Mouse (Mus musculus): ENCODE data around the gene Dnajb11. TPM values are rescaled to one million over a fixed set of nuclear protein-coding genes. Genes with fewer than 3 reads are reported as not detected.

Gene Dnajb11
- polyA plus RNA-seq, 1 experiment, result 59.1 TPM

- Histone ChIP-seq H3K27ac (ENCODE audit: insufficient read depth, low read length) (no peak overlapping the region), H3K9ac (ENCODE audit: low read depth, poor library complexity, severe bottlenecking) (no peak overlapping the region), H3K9me3 (replicated peaks; ENCODE audit: control insufficient read depth, insufficient read depth, low read length, poor library complexity, severe bottlenecking) (no peaks in the 10 kb centered on the region), H3K36me3 (ENCODE audit: control insufficient read depth, insufficient read depth, low read length, poor library complexity, severe bottlenecking) (0 out of 2 replicates have a peak, but pooled peaks cover 2% of the 10 kb centered on the region), H3K4me3 (ENCODE audit: low read depth, low read length) (no peak overlapping the region), H3K4me1 (ENCODE audit: control insufficient read depth, insufficient read depth, low read length) (no peaks in the 10 kb centered on the region), H3K27me3 (ENCODE audit: control insufficient read depth, insufficient read depth, low read length, poor library complexity, severe bottlenecking) (no peaks in the 10 kb centered on the region)
- no peak for TF ChIP-seq CTCF (IDR thresholded peaks at IDR 0.05; ENCODE audit: low read depth, low read length)
- no peak for TF ChIP-seq EP300 (IDR thresholded peaks at IDR 0.05; ENCODE audit: insufficient read depth, low read depth, low read length)
- TF ChIP-seq POLR2A (IDR thresholded peaks at IDR 0.05; ENCODE audit: insufficient read depth, low read length), result no peak
Observed at GRCm38 (mm10) chr16:22877660-22878390, 20.2 kb downstream of the Dnajb11 start.

DNA sequence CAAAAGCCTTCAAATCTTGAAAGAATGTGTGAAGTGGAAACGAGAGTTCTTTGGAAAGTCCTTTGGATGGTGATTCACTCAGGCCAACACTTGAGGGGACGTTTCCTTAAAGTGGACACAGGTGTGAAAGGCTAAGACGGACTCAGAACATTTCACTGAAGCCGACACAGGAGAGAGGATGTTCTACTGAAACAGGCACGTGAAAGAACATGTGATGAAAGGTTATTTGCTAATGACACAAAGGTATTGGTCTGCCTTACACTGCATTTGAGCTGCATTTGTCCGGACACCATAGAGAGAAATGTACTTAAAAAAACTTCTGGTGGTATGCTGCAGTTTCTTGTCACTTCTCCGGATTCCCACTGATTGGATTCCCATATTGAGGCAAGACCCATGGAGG, 21.1 kb downstream of the Dnajb11 start:
- Histone ChIP-seq H3K9me3 (replicated peaks; ENCODE audit: control insufficient read depth, insufficient read depth, low read length, poor library complexity, severe bottlenecking) (no peaks in the 10 kb centered on the region), H3K4me3 (ENCODE audit: low read depth, low read length) (no peak overlapping the region), H3K27ac (ENCODE audit: insufficient read depth, low read length) (no peak overlapping the region), H3K9ac (ENCODE audit: low read depth, poor library complexity, severe bottlenecking) (no peak overlapping the region), H3K36me3 (ENCODE audit: control insufficient read depth, insufficient read depth, low read length, poor library complexity, severe bottlenecking) (no peaks in the 10 kb centered on the region), H3K4me1 (ENCODE audit: control insufficient read depth, insufficient read depth, low read length) (no peaks in the 10 kb centered on the region), H3K27me3 (ENCODE audit: control insufficient read depth, insufficient read depth, low read length, poor library complexity, severe bottlenecking) (no peaks in the 10 kb centered on the region)
- TF ChIP-seq EP300 (IDR thresholded peaks at IDR 0.05; ENCODE audit: insufficient read depth, low read depth, low read length) (no peak), POLR2A (IDR thresholded peaks at IDR 0.05; ENCODE audit: insufficient read depth, low read length) (no peak), CTCF (IDR thresholded peaks at IDR 0.05; ENCODE audit: low read depth, low read length) (no peak)

- TF ChIP-seq CTCF (IDR thresholded peaks at IDR 0.05; ENCODE audit: low read depth, low read length), result no peak
- no peak for TF ChIP-seq EP300 (IDR thresholded peaks at IDR 0.05; ENCODE audit: insufficient read depth, low read depth, low read length)
- no peak for TF ChIP-seq POLR2A (IDR thresholded peaks at IDR 0.05; ENCODE audit: insufficient read depth, low read length)
- Histone ChIP-seq H3K9me3 (replicated peaks; ENCODE audit: control insufficient read depth, insufficient read depth, low read length, poor library complexity, severe bottlenecking) (no peaks in the 10 kb centered on the region), H3K27ac (ENCODE audit: insufficient read depth, low read length) (no peak overlapping the region), H3K4me1 (ENCODE audit: control insufficient read depth, insufficient read depth, low read length) (no peaks in the 10 kb centered on the region), H3K9ac (ENCODE audit: low read depth, poor library complexity, severe bottlenecking) (no peak overlapping the region), H3K4me3 (ENCODE audit: low read depth, low read length) (no peak overlapping the region), H3K27me3 (ENCODE audit: control insufficient read depth, insufficient read depth, low read length, poor library complexity, severe bottlenecking) (no peaks in the 10 kb centered on the region), H3K36me3 (ENCODE audit: control insufficient read depth, insufficient read depth, low read length, poor library complexity, severe bottlenecking) (no peaks in the 10 kb centered on the region)
Observed at GRCm38 (mm10) chr16:22879945-22880595, 22.4 kb downstream of the Dnajb11 start.

GRCm38 (mm10) chr16:22880900-22881299, 23.3 kb downstream of the Dnajb11 start:
- no peaks in the 10 kb centered on the region for H3K27me3 ChIP-seq (ENCODE audit: control insufficient read depth, insufficient read depth, low read length, poor library complexity, severe bottlenecking)
- TF ChIP-seq CTCF (IDR thresholded peaks at IDR 0.05; ENCODE audit: low read depth, low read length) (no peak), POLR2A (IDR thresholded peaks at IDR 0.05; ENCODE audit: insufficient read depth, low read length) (no peak), EP300 (IDR thresholded peaks at IDR 0.05; ENCODE audit: insufficient read depth, low read depth, low read length) (no peak)
- no peak overlapping the region for H3K9ac ChIP-seq (ENCODE audit: low read depth, poor library complexity, severe bottlenecking)
- H3K4me3 ChIP-seq (ENCODE audit: low read depth, low read length), result no peak overlapping the region
- no peaks in the 10 kb centered on the region for H3K4me1 ChIP-seq (ENCODE audit: control insufficient read depth, insufficient read depth, low read length)
- no peaks in the 10 kb centered on the region for H3K36me3 ChIP-seq (ENCODE audit: control insufficient read depth, insufficient read depth, low read length, poor library complexity, severe bottlenecking)
- no peak overlapping the region for H3K27ac ChIP-seq (ENCODE audit: insufficient read depth, low read length)
- H3K9me3 ChIP-seq (replicated peaks; ENCODE audit: control insufficient read depth, insufficient read depth, low read length, poor library complexity, severe bottlenecking), result no peaks in the 10 kb centered on the region

GRCm38 (mm10) chr16:22881487-22881886, 23.8 kb downstream of the Dnajb11 start:
- no peaks in the 10 kb centered on the region for H3K36me3 ChIP-seq (ENCODE audit: control insufficient read depth, insufficient read depth, low read length, poor library complexity, severe bottlenecking)
- no peaks in the 10 kb centered on the region for H3K27me3 ChIP-seq (ENCODE audit: control insufficient read depth, insufficient read depth, low read length, poor library complexity, severe bottlenecking)

GRCm38 (mm10) chr16:22883441-22883840, 25.8 kb downstream of the Dnajb11 start:
- H3K9me3 ChIP-seq (replicated peaks; ENCODE audit: control insufficient read depth, insufficient read depth, low read length, poor library complexity, severe bottlenecking), result no peaks in the 10 kb centered on the region
- no peaks in the 10 kb centered on the region for H3K27me3 ChIP-seq (ENCODE audit: control insufficient read depth, insufficient read depth, low read length, poor library complexity, severe bottlenecking)
- no peaks in the 10 kb centered on the region for H3K36me3 ChIP-seq (ENCODE audit: control insufficient read depth, insufficient read depth, low read length, poor library complexity, severe bottlenecking)
- H3K27ac ChIP-seq (ENCODE audit: insufficient read depth, low read length), result no peak overlapping the region
- TF ChIP-seq POLR2A (IDR thresholded peaks at IDR 0.05; ENCODE audit: insufficient read depth, low read length), result no peak
- TF ChIP-seq CTCF (IDR thresholded peaks at IDR 0.05; ENCODE audit: low read depth, low read length), result no peak
- no peak for TF ChIP-seq EP300 (IDR thresholded peaks at IDR 0.05; ENCODE audit: insufficient read depth, low read depth, low read length)
- H3K4me3 ChIP-seq (ENCODE audit: low read depth, low read length), result no peak overlapping the region
- no peak overlapping the region for H3K9ac ChIP-seq (ENCODE audit: low read depth, poor library complexity, severe bottlenecking)
- no peaks in the 10 kb centered on the region for H3K4me1 ChIP-seq (ENCODE audit: control insufficient read depth, insufficient read depth, low read length)

More at GRCm38 (mm10) chr16:22881487-22881886, 23.8 kb downstream of the Dnajb11 start:
- no peaks in the 10 kb centered on the region for H3K4me1 ChIP-seq (ENCODE audit: control insufficient read depth, insufficient read depth, low read length)
- TF ChIP-seq CTCF (IDR thresholded peaks at IDR 0.05; ENCODE audit: low read depth, low read length) (no peak), POLR2A (IDR thresholded peaks at IDR 0.05; ENCODE audit: insufficient read depth, low read length) (no peak), EP300 (IDR thresholded peaks at IDR 0.05; ENCODE audit: insufficient read depth, low read depth, low read length) (no peak)
- no peak overlapping the region for H3K27ac ChIP-seq (ENCODE audit: insufficient read depth, low read length)
- no peaks in the 10 kb centered on the region for H3K9me3 ChIP-seq (replicated peaks; ENCODE audit: control insufficient read depth, insufficient read depth, low read length, poor library complexity, severe bottlenecking)
- H3K9ac ChIP-seq (ENCODE audit: low read depth, poor library complexity, severe bottlenecking), result no peak overlapping the region
- no peak overlapping the region for H3K4me3 ChIP-seq (ENCODE audit: low read depth, low read length)
